Mouse (Mus musculus): ENCODE data around the gene Akap6. TPM values are rescaled to one million over a fixed set of nuclear protein-coding genes. Genes with fewer than 3 reads are reported as not detected.

Akap6 gene
- total and polyA plus RNA-seq, 2 experiments: 0.01 to 0.09 TPM

- 97% methylated on average over 10 of the region's 10 CpGs for WGBS
Measured at GRCm38 (mm10) chr12:53144760-53145159, 445.6 kb downstream of the Akap6 start.

DNA sequence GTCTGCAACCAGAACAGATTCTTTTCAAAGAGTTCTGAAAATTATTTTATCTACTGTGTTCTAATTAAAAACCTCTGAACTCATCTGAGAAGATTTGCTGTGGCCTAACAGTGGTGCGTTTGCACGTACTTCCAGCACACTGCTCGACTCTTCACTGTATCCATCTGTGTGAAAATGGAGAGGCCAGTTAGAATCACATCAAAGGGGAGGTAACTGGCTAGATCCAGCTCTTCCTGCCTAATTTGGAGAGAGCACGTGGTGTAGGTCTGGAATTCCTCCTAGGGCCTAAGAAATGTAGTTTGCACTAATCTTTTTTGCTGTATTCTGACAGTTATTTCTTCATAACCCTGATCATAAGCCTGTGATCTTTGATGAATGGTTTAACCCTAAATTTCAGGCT, 446.3 kb downstream of the Akap6 start:
- DNase-seq (ENCODE audit: extremely low read depth, low read depth, low spot score): no peak
- no peaks in the 10 kb centered on the region for H3K4me1 ChIP-seq (ENCODE audit: control insufficient read depth, insufficient read depth, low read length)
- H3K27me3 ChIP-seq (ENCODE audit: control insufficient read depth, insufficient read depth, low read length): no peaks in the 10 kb centered on the region
- WGBS: 74% methylated on average over 4 of the region's 4 CpGs
- H3K27ac ChIP-seq (replicated peaks; ENCODE audit: insufficient read depth, low read depth, low read length): no peak overlapping the region
- no peak for TF ChIP-seq POLR2A (IDR thresholded peaks at IDR 0.05; ENCODE audit: extremely low read depth, insufficient read depth, low read length)
- no peak for TF ChIP-seq CTCF (IDR thresholded peaks at IDR 0.05; ENCODE audit: low read depth, low read length)
- H3K79me2 ChIP-seq (ENCODE audit: control insufficient read depth, insufficient read depth, low read length): no peaks in the 10 kb centered on the region
- no peak overlapping the region for H3K4me3 ChIP-seq (ENCODE audit: insufficient read depth, low read depth, low read length)
- H3K36me3 ChIP-seq (ENCODE audit: control insufficient read depth, insufficient read depth, low read length): no peaks in the 10 kb centered on the region
- H3K9ac ChIP-seq (ENCODE audit: low read depth, low read length): no peak overlapping the region

More at GRCm38 (mm10) chr12:53144760-53145159, 445.6 kb downstream of the Akap6 start:
- H3K4me3 ChIP-seq (ENCODE audit: insufficient read depth, low read depth, low read length): no peak overlapping the region
- H3K79me2 ChIP-seq (ENCODE audit: control insufficient read depth, insufficient read depth, low read length): no peaks in the 10 kb centered on the region
- no peaks in the 10 kb centered on the region for H3K27me3 ChIP-seq (ENCODE audit: control insufficient read depth, insufficient read depth, low read length)
- no peaks in the 10 kb centered on the region for H3K4me1 ChIP-seq (ENCODE audit: control insufficient read depth, insufficient read depth, low read length)
- DNase-seq (ENCODE audit: extremely low read depth, low read depth, low spot score): no peak
- H3K36me3 ChIP-seq (ENCODE audit: control insufficient read depth, insufficient read depth, low read length): no peaks in the 10 kb centered on the region
- no peak overlapping the region for H3K9ac ChIP-seq (ENCODE audit: low read depth, low read length)
- no peak for TF ChIP-seq CTCF (IDR thresholded peaks at IDR 0.05; ENCODE audit: low read depth, low read length)
- no peak overlapping the region for H3K27ac ChIP-seq (replicated peaks; ENCODE audit: insufficient read depth, low read depth, low read length)

- no peak overlapping the region for H3K4me3 ChIP-seq (ENCODE audit: insufficient read depth, low read depth, low read length)
- DNase-seq (ENCODE audit: extremely low read depth, low read depth, low spot score): no peak
- no peaks in the 10 kb centered on the region for H3K79me2 ChIP-seq (ENCODE audit: control insufficient read depth, insufficient read depth, low read length)
- WGBS: 58% methylated on average over 11 of the region's 11 CpGs
- no peaks in the 10 kb centered on the region for H3K27me3 ChIP-seq (ENCODE audit: control insufficient read depth, insufficient read depth, low read length)
- no peak for TF ChIP-seq CTCF (IDR thresholded peaks at IDR 0.05; ENCODE audit: low read depth, low read length)
- no peak for TF ChIP-seq POLR2A (IDR thresholded peaks at IDR 0.05; ENCODE audit: extremely low read depth, insufficient read depth, low read length)
- H3K27ac ChIP-seq (replicated peaks; ENCODE audit: insufficient read depth, low read depth, low read length): no peak overlapping the region
- H3K36me3 ChIP-seq (ENCODE audit: control insufficient read depth, insufficient read depth, low read length): no peaks in the 10 kb centered on the region
- H3K4me1 ChIP-seq (ENCODE audit: control insufficient read depth, insufficient read depth, low read length): no peaks in the 10 kb centered on the region
- H3K9ac ChIP-seq (ENCODE audit: low read depth, low read length): no peak overlapping the region
Measured at GRCm38 (mm10) chr12:53146460-53147050, 447.4 kb downstream of the Akap6 start.

- TF ChIP-seq CTCF (IDR thresholded peaks at IDR 0.05; ENCODE audit: low read depth, low read length): no peak
- no peak for TF ChIP-seq POLR2A (IDR thresholded peaks at IDR 0.05; ENCODE audit: extremely low read depth, insufficient read depth, low read length)
- no peak overlapping the region for H3K27ac ChIP-seq (replicated peaks; ENCODE audit: insufficient read depth, low read depth, low read length)
- 62% methylated on average over 11 of the region's 11 CpGs for WGBS
- no peaks in the 10 kb centered on the region for H3K36me3 ChIP-seq (ENCODE audit: control insufficient read depth, insufficient read depth, low read length)
- no peak overlapping the region for H3K9ac ChIP-seq (ENCODE audit: low read depth, low read length)
- no peaks in the 10 kb centered on the region for H3K79me2 ChIP-seq (ENCODE audit: control insufficient read depth, insufficient read depth, low read length)
- H3K27me3 ChIP-seq (ENCODE audit: control insufficient read depth, insufficient read depth, low read length): no peaks in the 10 kb centered on the region
- DNase-seq (ENCODE audit: extremely low read depth, low read depth, low spot score): no peak
- H3K4me1 ChIP-seq (ENCODE audit: control insufficient read depth, insufficient read depth, low read length): no peaks in the 10 kb centered on the region
- no peak overlapping the region for H3K4me3 ChIP-seq (ENCODE audit: insufficient read depth, low read depth, low read length)
Measured at GRCm38 (mm10) chr12:53147696-53148095, 448.5 kb downstream of the Akap6 start.

GRCm38 (mm10) chr12:53168189-53169003, 469.2 kb downstream of the Akap6 start:
- Histone ChIP-seq H3K27me3 (ENCODE audit: control insufficient read depth, insufficient read depth, low read length) (no peaks in the 10 kb centered on the region), H3K79me2 (ENCODE audit: control insufficient read depth, insufficient read depth, low read length) (no peaks in the 10 kb centered on the region), H3K9ac (ENCODE audit: low read depth, low read length) (no peak overlapping the region), H3K36me3 (ENCODE audit: control insufficient read depth, insufficient read depth, low read length) (no peaks in the 10 kb centered on the region), H3K27ac (replicated peaks; ENCODE audit: insufficient read depth, low read depth, low read length) (no peak overlapping the region), H3K4me1 (ENCODE audit: control insufficient read depth, insufficient read depth, low read length) (no peaks in the 10 kb centered on the region), H3K4me3 (ENCODE audit: insufficient read depth, low read depth, low read length) (no peak overlapping the region)
- 87% methylated on average over 8 of the region's 8 CpGs for WGBS
- DNase-seq (ENCODE audit: extremely low read depth, low read depth, low spot score): no peak
- TF ChIP-seq POLR2A (IDR thresholded peaks at IDR 0.05; ENCODE audit: extremely low read depth, insufficient read depth, low read length) (no peak), CTCF (IDR thresholded peaks at IDR 0.05; ENCODE audit: low read depth, low read length) (no peak)

GRCm38 (mm10) chr12:53191435-53191834, 492.3 kb downstream of the Akap6 start:
- Histone ChIP-seq H3K36me3 (ENCODE audit: control insufficient read depth, insufficient read depth, low read length) (no peaks in the 10 kb centered on the region), H3K27ac (replicated peaks; ENCODE audit: insufficient read depth, low read depth, low read length) (no peak overlapping the region), H3K9ac (ENCODE audit: low read depth, low read length) (no peak overlapping the region), H3K79me2 (ENCODE audit: control insufficient read depth, insufficient read depth, low read length) (no peaks in the 10 kb centered on the region), H3K4me1 (ENCODE audit: control insufficient read depth, insufficient read depth, low read length) (no peaks in the 10 kb centered on the region), H3K27me3 (ENCODE audit: control insufficient read depth, insufficient read depth, low read length) (no peaks in the 10 kb centered on the region), H3K4me3 (ENCODE audit: insufficient read depth, low read depth, low read length) (no peak overlapping the region)
- WGBS: 82% methylated on average over 7 of the region's 7 CpGs
- DNase-seq (ENCODE audit: extremely low read depth, low read depth, low spot score): no peak
- TF ChIP-seq POLR2A (IDR thresholded peaks at IDR 0.05; ENCODE audit: extremely low read depth, insufficient read depth, low read length) (no peak), CTCF (IDR thresholded peaks at IDR 0.05; ENCODE audit: low read depth, low read length) (no peak)

All from liver, adult 2 months (tissue).